Mouse (Mus musculus) liver, embryonic 16.5 days (tissue): ENCODE data around the gene Arid1b. TPM values are rescaled to one million over a fixed set of nuclear protein-coding genes. Genes with fewer than 3 reads are reported as not detected.

ENCODE experiments used
- ATAC-seq: fragments of 200-750 bp; cut with Nextera tagmentation; 2 replicates; pipeline ENCODE4 v1.8.0; 2017; ENCODE audit warnings: low read depth, mild to moderate bottlenecking, moderate number of reproducible peaks, moderate library complexity
- H3K27ac ChIP-seq: fragments of 300-500 bp; sonication (generic); 2 replicates; pipeline ENCODE4 v1.5.1; 2014; ENCODE audit warnings: mild to moderate bottlenecking, low read length
- H3K27me3 ChIP-seq: fragments of 300-500 bp; sonication (generic); 2 replicates; pipeline ENCODE4 v1.6.1; 2014; ENCODE audit warnings: low read depth, low read length, mixed read lengths; ENCODE audit not compliant: control insufficient read depth, insufficient read depth
- H3K36me3 ChIP-seq: fragments of 300-500 bp; sonication (generic); 2 replicates; pipeline ENCODE4 v1.6.1; 2014; ENCODE audit warnings: mild to moderate bottlenecking; ENCODE audit not compliant: control insufficient read depth, insufficient read depth
- H3K4me1 ChIP-seq: fragments of 300-500 bp; sonication (generic); 2 replicates; pipeline ENCODE4 v1.6.1; 2014; ENCODE audit warnings: low read depth, low read length, mixed read lengths; ENCODE audit not compliant: control insufficient read depth
- H3K4me2 ChIP-seq: fragments of 300-500 bp; sonication (generic); 2 replicates; pipeline ENCODE4 v1.6.1; 2014; ENCODE audit warnings: low read depth, low read length, mixed read lengths
- H3K4me3 ChIP-seq: fragments of 300-500 bp; sonication (generic); 2 replicates; pipeline ENCODE4 v1.5.1; 2014; ENCODE audit warnings: low read depth, mild to moderate bottlenecking, low read length
- H3K9ac ChIP-seq: fragments of 300-500 bp; sonication (generic); 2 replicates; pipeline ENCODE4 v1.6.1; 2014; ENCODE audit warnings: low read depth, low read length
- H3K9me3 ChIP-seq: fragments of 300-500 bp; sonication (generic); replicated peaks from 2 replicates; pipeline ENCODE4 v1.6.1; 2016; ENCODE audit warnings: low read length; ENCODE audit not compliant: control insufficient read depth
- WGBS: fragments of 180-500 bp; shearing (Covaris S2); extraction: QIAGEN DNeasy Blood & Tissue Kit; methylation state at CpG from one replicate; pipeline ENCODE4 v1.1.7; 2014; ENCODE audit not compliant: insufficient replicate concordance; 5-methylcytosine and 5-hydroxymethylcytosine counted together
- polyA plus RNA-seq: library from polyadenylated mRNA; unstranded; fragments of >200 nt; fragmentation: Nextera tagmentation; extraction: Ambion mirVana; gene quantifications from 2 replicates; pipeline ENCODE4 v1.2.1, GENCODE M21; 2015

Gene Arid1b
- polyA plus RNA-seq, 1 experiment from 2014 or later: 3.2 TPM

- Histone ChIP-seq H3K4me2 (no peak overlapping the region), H3K36me3 (no peaks in the 10 kb centered on the region), H3K27me3 (no peaks in the 10 kb centered on the region), H3K9me3 (no peaks in the 10 kb centered on the region), H3K4me1 (peaks cover 9% of the 10 kb centered on the region), H3K9ac (no peak overlapping the region), H3K27ac (no peak overlapping the region), H3K4me3 (no peak overlapping the region)
- no peak for ATAC-seq
- 38% methylated on average over 11 of the region's 11 CpGs for WGBS
These were observed 27.3 kb downstream of the Arid1b start for GRCm38 (mm10) chr17:5021303-5022003.

- Histone ChIP-seq H3K9me3 (no peaks in the 10 kb centered on the region), H3K27me3 (no peaks in the 10 kb centered on the region), H3K9ac (no peak overlapping the region), H3K27ac (no peak overlapping the region), H3K36me3 (no peaks in the 10 kb centered on the region), H3K4me2 (no peak overlapping the region), H3K4me3 (no peak overlapping the region), H3K4me1 (peaks cover 9% of the 10 kb centered on the region)
- WGBS: 79% methylated on average over 9 of the region's 9 CpGs
- ATAC-seq: no peak
These were observed 27.9 kb downstream of the Arid1b start for GRCm38 (mm10) chr17:5022019-5022544.

- no peak for ATAC-seq
- whole genome bisulfite sequencing: 65% methylated on average over 10 of the region's 10 CpGs
These were observed 29.6 kb downstream of the Arid1b start for GRCm38 (mm10) chr17:5023745-5024144.

GRCm38 (mm10) chr17:5025400-5025799 is 31.3 kb downstream of the Arid1b start:
- H3K27me3 ChIP-seq: no peaks in the 10 kb centered on the region
- peaks cover 9% of the 10 kb centered on the region for H3K4me1 ChIP-seq
- no peaks in the 10 kb centered on the region for H3K36me3 ChIP-seq
- WGBS: 80% methylated on average over 1 of the region's 1 CpGs
- no peak overlapping the region for H3K27ac ChIP-seq
- no peak overlapping the region for H3K4me3 ChIP-seq
- H3K9ac ChIP-seq: no peak overlapping the region
- no peak overlapping the region for H3K4me2 ChIP-seq
- H3K9me3 ChIP-seq: no peaks in the 10 kb centered on the region
- no peak for ATAC-seq

More at GRCm38 (mm10) chr17:5023745-5024144, 29.6 kb downstream of the Arid1b start:
- no peaks in the 10 kb centered on the region for H3K36me3 ChIP-seq
- H3K4me2 ChIP-seq: no peak overlapping the region
- H3K27ac ChIP-seq: no peak overlapping the region
- no peaks in the 10 kb centered on the region for H3K9me3 ChIP-seq
- peaks cover 9% of the 10 kb centered on the region for H3K4me1 ChIP-seq
- H3K9ac ChIP-seq: no peak overlapping the region
- H3K27me3 ChIP-seq: no peaks in the 10 kb centered on the region
- no peak overlapping the region for H3K4me3 ChIP-seq

- no peaks in the 10 kb centered on the region for H3K9me3 ChIP-seq
- no peak for ATAC-seq
- H3K27ac ChIP-seq: no peak overlapping the region
- H3K27me3 ChIP-seq: no peaks in the 10 kb centered on the region
- H3K9ac ChIP-seq: no peak overlapping the region
- no peak overlapping the region for H3K4me3 ChIP-seq
- H3K36me3 ChIP-seq: no peaks in the 10 kb centered on the region
- H3K4me2 ChIP-seq: no peak overlapping the region
- H3K4me1 ChIP-seq: peaks cover 6% of the 10 kb centered on the region
- 44% methylated on average over 2 of the region's 2 CpGs for WGBS
These were observed 32.4 kb downstream of the Arid1b start for GRCm38 (mm10) chr17:5026578-5026977.

- H3K27me3 ChIP-seq: no peaks in the 10 kb centered on the region
- H3K36me3 ChIP-seq: no peaks in the 10 kb centered on the region
- H3K27ac ChIP-seq: no peak overlapping the region
- H3K4me3 ChIP-seq: no peak overlapping the region
- no peak for ATAC-seq
- H3K4me1 ChIP-seq: no peaks in the 10 kb centered on the region; the same call in none of the 2 replicates
- no peak overlapping the region for H3K4me2 ChIP-seq
- 71% methylated on average over 4 of the region's 4 CpGs for WGBS
- no peak overlapping the region for H3K9ac ChIP-seq
- H3K9me3 ChIP-seq: no peaks in the 10 kb centered on the region
These were observed 35.0 kb downstream of the Arid1b start for GRCm38 (mm10) chr17:5029148-5029547.

- no peaks in the 10 kb centered on the region; the same call in none of the 2 replicates for H3K4me1 ChIP-seq
- no peak for ATAC-seq
- no peaks in the 10 kb centered on the region for H3K27me3 ChIP-seq
- no peak overlapping the region for H3K9ac ChIP-seq
- no peak overlapping the region for H3K4me3 ChIP-seq
- H3K9me3 ChIP-seq: no peaks in the 10 kb centered on the region
- no peak overlapping the region for H3K27ac ChIP-seq
- no peak overlapping the region for H3K4me2 ChIP-seq
- no peaks in the 10 kb centered on the region for H3K36me3 ChIP-seq
- 82% methylated on average over 2 of the region's 2 CpGs for WGBS
These were observed 36.2 kb downstream of the Arid1b start for GRCm38 (mm10) chr17:5030290-5030689.

GRCm38 (mm10) chr17:5033346-5033745 is 39.2 kb downstream of the Arid1b start:
- H3K9me3 ChIP-seq: no peaks in the 10 kb centered on the region
- H3K36me3 ChIP-seq: no peaks in the 10 kb centered on the region
- ATAC-seq: no peak
- no peak overlapping the region for H3K9ac ChIP-seq
- H3K4me1 ChIP-seq: no peaks in the 10 kb centered on the region; the same call in none of the 2 replicates
- no peak overlapping the region for H3K27ac ChIP-seq
- H3K27me3 ChIP-seq: no peaks in the 10 kb centered on the region
- no peak overlapping the region for H3K4me3 ChIP-seq
- 73% methylated on average over 3 of the region's 3 CpGs for WGBS
- H3K4me2 ChIP-seq: no peak overlapping the region

GRCm38 (mm10) chr17:5034201-5034600 is 40.1 kb downstream of the Arid1b start:
- Histone ChIP-seq H3K4me1 (no peaks in the 10 kb centered on the region; the same call in none of the 2 replicates), H3K36me3 (no peaks in the 10 kb centered on the region), H3K4me3 (no peak overlapping the region), H3K27ac (no peak overlapping the region), H3K9ac (no peak overlapping the region), H3K9me3 (no peaks in the 10 kb centered on the region), H3K27me3 (no peaks in the 10 kb centered on the region), H3K4me2 (no peak overlapping the region)
- 34% methylated on average over 3 of the region's 3 CpGs for WGBS
- no peak for ATAC-seq
